Mouse (Mus musculus) left cerebral cortex, postnatal 25 days (tissue): ENCODE data around the gene Hmx1. TPM values are rescaled to one million over a fixed set of nuclear protein-coding genes. Genes with fewer than 3 reads are reported as not detected.

Source experiments
- DNase-seq, 2 experiments: peaks; one replicate each; pipeline ENCODE4 v3.0.0; 2022; ENCODE audit warnings: low spot score in 2 of 2, mixed read lengths in 1 of 2
- intact Hi-C: fragments of 180-260 bp; cut with DNase I; formaldehyde crosslinking; loops from one replicate; pipeline ENCODE4 v1.15.1; 2025
- total RNA-seq, 2 experiments: library from RNA; stranded (reverse); gene quantifications; 2 replicates each; pipeline ENCODE4 v1.2.3; 2021

Hmx1 gene
- total RNA-seq, 2 experiments from 2014 or later: not detected

DNA sequence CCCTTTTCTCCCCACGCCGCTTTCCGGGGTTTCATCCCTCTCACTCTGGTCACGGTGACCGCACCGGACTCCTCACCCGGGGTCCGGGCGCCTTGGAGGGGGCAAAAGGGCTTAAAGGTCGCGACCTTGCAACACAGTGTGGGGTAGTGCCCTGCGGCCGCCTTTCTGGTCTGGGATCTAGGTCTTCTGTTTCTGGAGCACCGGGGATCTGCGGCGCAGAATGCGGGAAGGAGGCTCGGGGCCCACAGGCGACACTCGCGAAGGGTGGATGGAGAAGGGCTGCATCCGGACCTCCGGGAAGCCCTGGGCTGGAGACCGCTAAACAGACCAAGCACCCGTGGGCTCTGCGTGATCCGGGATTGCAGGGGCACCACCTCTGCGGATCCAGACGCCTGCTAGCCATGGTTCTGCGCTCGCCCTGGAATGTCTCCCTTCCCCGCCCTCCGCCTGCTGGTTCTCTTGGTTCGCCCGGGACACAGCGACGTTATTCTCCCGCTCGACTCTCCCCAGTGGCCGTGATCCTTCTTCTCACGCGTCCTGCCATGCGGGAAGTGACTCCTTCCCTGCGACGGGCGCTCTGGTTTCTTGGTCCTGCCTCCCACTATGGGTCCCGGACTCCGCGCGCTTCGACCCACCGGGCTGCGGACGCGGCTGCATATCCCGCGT, 8.2 kb downstream of the Hmx1 start:
- intact Hi-C loops: no loop called here
- DNase-seq: no peak

DNA sequence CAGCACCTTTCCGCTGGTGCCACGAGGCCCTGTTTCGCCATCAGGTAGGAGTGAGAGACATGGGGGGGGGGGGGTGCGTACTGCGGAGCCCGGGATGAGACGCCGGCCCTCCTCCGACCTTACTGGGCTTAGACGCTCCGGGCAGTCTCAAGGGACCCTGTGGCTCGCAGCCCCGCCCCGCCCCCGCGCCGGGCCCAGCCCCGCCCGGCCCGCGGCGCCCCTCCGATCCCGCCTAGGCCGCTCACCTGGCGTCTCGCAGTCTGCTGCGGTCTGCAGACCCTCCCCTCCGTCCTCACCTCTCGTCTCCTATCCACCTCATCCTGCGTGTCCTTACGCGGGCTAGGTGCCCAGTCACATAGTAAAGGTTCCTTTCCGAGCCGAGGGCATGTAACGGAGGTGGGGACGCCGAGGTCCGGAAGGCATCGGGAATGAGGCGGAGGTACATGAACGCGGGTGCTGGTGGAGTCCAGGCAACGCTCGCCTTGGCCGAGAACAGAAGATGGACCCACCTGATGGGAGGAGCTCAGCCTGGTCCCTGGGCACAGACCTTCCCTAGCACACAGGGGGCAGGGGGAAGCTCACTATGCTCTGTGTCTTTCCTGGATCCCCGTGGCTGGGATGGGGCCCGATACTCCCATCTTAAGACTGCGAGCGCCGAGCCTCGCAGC, 8.9 kb downstream of the Hmx1 start:
- DNase-seq: no peak
- intact Hi-C loops: no loop called here

DNA sequence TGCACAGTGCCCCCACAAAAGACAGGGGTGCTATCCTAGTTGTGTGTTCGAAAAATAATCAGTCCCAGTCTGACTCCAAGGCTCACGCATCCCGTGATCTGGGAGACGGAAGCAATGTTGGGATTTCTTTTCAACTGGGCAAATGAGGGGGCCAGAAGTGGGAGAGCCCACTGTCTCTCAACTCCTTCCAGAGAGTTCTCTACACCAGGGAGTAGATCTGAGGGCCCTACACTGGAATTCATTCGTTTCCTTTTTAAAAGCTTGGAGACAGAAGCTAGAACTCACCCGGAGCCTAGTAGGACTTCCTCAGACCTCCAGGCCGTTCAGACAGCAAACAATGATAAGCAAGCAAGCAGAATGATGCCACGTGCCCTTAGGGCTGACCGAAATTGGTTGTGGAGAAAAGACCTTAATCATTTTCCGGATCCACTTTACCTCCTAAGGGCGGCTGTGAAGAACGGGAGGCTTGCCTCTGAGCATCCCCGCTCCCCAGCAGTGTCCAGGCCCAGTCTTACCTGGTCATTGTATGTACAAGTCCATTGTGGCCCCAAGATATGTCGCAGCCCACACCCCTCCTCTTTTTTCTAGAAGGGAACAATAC, 9.5 kb downstream of the Hmx1 start:
- intact Hi-C loops: no loop called here
- no peak for DNase-seq

DNA sequence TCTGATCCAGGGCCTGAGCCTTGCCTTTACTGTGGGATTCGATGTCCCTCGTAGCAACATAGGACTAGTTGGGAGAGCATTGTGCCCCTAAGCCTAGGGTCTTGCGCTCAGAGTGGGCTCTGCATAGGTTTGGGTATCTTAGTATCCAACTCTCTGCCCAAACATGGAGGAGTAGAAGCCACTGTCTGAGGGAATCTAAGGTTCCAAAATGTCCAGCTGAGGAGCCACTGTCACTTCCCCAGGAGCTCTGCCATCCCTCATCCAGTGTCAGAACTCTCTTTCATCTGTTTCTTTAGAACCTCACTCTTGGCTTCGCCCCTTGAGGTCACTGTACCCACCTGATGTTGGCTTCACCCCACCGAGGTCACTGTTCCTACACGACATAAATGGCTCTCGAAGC, 10.2 kb downstream of the Hmx1 start:
- DNase-seq: no peak
- intact Hi-C loops: no loop called here

DNA sequence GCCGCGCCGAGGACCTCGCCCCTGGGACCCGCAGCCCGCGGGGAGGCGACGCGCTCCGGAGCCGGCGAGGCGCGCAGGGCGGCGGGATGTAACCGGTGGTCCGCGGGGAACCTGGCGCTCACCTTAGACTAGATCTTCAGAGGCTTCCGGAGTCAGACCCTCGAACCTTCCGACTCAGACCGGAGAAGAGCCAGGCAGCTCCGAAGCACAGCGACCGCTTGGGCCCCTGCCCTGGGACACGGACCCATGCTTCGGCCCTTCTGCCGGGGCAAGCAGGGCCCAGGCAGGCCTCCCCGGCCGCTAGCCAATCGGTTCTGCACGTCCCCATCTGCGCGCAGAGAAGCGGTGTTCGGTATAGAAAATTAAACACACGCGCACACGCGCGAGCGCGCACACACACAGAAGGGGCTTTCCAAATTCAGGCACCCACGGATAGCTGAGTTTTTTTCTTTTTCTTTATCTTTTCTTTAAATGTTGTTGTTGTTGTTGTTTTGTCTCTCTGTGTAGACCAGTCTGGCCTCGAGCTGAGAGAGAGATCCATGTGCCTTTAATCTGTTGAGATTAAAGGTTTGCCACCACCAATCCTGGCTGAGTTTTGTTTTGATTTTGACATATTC, 10.9 kb downstream of the Hmx1 start:
- DNase-seq: no peak
- intact Hi-C loops: no loop called here

DNA sequence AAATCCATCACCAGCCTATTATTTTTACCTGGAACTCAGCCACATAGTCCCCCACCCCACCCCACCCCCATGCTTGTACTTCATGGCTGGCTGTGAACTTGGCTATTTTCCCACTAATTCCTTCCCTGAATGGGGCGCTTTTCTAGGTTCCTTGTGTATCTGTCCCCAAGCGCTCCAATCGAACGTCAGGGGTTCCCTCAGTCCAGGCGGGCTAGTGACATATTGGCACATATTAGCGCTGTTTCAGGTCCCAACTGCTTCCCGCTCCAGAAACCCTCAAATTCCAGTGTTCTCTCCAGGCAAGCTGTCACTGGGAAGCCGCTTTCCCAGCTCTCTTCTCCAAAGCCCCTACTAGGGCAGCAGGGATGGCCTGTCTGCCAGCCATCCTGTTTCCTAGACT, 12.3 kb downstream of the Hmx1 start:
- no peak for DNase-seq
- intact Hi-C loops: no loop called here

DNA sequence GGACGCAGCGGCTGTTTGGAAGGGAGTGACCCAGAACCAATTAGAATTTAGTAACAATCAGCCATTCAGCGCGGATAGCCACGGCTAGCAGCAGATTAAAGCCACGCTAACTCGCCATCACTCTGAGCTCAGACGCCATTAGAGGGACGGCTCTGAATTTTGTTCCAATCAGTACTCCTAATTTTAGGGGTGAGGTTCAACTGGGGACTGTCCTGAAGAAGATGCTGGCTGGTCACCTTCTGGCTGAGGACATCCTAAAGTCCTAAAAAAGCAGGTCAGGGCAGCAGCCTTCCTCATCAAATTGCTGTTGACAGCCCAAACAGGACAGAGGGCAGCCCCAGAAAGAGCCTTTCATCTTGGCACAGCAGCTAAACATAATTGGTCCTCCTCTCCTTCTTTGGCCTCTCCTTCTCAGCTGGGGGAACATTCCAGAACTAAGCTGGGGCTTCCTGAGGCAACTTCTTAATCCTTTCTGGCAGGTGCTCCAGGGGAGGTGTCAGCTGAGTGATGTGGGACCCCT, 18.6 kb downstream of the Hmx1 start:
- intact Hi-C loops: no loop called here

DNA sequence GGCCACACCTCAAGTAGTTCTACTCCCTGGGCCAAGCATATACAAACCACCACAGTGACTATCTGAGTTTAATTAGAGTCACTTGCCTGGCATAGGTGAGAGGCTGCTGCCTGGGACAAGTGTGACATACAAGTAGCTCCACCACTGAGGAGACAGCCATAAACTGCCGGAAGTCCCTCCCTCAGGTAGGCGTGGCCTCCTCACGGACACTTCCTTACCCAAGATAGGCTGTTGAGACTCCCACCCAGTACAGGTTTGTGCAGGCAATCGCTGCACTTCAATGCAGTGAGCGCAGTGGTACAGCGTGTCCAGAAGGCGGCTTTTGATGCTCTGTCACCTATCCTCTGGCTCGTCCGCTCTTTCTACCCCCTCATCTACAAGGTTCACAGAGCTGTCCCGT, 22.1 kb downstream of the Hmx1 start:
- no peak for DNase-seq
- intact Hi-C loops: no loop called here

More for the DNA sequence above, 18.6 kb downstream of the Hmx1 start:
- no peak for DNase-seq

DNA sequence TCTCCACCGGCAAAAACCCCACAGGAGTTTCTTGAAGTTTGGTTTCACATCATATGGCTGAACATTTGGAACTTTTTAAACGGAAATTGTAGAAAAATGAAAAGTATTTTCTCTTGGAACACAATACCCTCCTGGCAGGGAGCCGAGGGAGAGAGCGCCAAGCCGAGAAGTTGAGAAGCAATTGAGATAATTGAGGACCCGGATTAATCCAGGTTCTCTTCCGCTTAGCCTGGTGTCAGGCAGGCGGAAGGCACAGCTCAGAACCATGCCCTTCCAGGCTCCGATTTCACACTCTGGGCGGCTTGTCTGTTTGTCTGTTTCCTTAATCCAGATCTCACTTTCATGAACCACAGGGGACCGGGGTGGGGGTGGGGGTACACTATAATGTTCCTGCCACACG, 23.9 kb downstream of the Hmx1 start:
- DNase-seq: no peak
- intact Hi-C loops: no loop called here

DNA sequence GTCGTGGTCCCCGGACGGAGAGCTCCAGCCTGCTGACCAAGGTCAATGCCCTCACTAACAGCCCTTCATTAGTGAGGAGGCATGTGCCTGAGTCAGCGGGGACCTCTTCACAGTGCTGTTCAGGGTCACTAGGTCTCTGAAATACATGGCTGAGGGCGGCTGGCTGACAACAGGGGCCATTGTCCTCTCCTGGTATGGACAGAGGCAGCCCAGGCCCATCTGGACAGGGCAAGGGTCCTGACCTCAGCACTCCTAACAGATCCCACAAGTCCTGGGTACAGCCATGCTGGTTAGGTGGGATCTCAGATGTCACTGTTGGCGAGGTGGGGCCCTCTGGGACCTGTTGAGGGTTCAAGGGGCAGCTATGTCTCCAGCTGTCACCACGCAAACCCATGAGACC, 28.8 kb downstream of the Hmx1 start:
- no peak for DNase-seq
- intact Hi-C loops: no loop called here

DNA sequence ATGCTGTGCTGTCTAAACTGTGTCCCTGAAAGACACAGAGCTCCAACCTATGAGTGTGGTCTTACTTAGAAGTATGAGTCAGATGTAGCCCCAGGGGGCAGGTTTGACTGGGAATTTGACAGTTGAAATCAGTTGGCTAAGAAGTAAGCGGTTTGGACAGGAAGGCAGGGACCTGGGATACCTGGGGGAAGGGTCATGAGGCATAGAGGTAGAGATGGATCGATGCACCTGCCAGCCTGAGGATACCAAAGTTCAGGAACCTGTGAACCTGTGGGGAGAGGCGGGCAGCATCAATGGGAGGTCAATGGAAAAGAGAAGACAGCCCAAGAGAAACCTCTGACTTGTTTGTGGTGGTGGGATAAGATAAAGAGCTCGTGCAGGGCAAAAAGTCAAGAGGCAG, 32.7 kb downstream of the Hmx1 start:
- no peak for DNase-seq
- intact Hi-C loops: no loop called here

DNA sequence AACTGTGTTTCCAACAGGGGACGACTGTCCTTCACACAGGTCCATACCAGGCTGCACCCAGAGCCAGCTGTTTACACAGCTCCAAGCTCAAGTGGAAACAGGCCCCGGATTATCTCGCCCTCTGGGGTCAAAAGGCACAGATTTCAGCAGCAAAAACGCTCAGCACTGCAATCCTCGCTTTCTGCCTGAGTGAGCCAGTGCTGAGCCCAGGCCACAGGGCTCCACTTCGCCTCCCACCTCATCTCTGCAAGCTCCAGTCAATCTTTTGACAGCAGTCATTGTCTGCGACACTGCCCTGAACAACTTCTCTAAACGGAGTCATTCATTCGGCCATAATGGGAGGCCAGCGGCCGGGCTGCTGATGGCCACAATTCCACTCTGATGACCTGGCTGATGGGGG, 36.3 kb downstream of the Hmx1 start:
- DNase-seq: no peak
- intact Hi-C loops: no loop called here

DNA sequence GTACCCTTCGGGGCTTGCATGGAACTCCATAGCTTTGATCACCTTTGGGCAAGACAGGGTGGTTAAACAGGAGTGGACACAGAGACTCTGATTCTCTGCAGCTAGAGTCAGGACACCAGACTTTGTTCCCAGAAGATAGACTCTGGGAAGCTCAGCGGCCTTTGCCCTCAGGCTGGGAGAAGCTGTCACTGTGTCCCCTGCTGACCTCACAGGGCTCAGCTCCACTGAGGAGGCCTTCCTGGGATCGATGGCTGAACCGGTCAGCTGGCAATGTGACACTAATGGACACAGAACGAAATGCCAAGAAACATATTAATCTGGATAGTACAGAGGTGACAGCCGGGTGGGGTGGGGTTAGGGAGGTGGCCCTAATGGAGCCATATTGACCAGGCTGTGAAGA, 39.0 kb downstream of the Hmx1 start:
- no peak for DNase-seq
- intact Hi-C loops: no loop called here

DNA sequence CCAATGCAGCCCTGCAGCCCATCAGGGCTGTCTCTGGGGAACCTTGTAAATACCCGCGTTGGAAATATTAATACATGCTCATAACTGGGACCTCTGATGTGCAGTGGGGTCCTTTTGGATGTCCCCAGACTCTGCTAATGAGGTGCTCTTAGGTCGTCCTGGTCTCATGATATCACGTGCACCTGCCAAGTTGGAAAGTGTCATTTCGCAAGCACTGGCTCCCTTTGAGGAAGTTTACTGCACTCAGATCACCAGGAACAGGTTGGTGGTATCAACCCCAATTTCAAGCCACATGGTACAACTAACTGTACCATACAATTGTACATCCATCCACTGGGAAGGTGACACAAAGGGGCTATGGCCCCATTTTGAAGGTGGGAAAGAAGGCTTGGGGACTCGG, 39.5 kb downstream of the Hmx1 start:
- intact Hi-C loops: no loop called here
- DNase-seq: no peak

DNA sequence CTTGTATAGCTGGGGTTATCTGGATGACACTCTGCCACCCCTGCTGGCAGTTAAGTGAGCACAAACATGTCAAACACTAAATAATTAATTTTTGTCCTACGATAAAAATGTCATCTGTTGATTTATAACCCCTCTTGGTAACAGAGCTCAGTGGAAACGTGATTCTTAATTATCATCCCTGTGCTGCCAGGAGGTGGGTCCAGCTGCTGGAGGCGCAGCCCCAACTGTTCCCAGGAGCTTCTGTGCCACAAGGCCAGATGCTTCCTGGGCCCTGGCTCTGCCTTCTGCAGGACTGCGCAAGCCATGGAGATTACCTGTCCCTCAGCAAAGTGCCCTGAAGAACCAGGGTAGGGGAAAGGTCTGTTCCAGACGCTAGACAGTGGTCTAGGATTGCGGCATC, 43.2 kb downstream of the Hmx1 start:
- intact Hi-C loops: no loop called here
- DNase-seq: no peak

DNA sequence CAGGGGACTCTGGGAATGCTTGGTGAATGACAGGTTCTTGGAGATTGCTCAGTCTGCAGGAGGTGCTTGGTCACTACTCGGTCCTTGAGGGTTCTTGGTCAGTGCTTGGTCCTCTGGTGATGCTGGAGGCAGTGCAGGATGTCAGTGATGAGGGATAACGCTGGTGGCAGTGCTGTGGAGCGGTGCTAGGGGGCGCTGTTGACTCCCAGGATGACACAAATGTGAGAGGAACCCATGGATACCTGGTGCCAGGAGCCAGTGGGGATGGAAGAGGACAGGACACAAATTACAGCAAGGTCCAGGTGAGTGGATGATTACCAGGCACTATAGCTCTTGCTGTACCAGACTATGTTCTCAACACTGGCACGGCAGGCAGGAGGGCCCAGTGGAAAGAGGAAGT, 45.1 kb downstream of the Hmx1 start:
- intact Hi-C loops: no loop called here
- no peak for DNase-seq

DNA sequence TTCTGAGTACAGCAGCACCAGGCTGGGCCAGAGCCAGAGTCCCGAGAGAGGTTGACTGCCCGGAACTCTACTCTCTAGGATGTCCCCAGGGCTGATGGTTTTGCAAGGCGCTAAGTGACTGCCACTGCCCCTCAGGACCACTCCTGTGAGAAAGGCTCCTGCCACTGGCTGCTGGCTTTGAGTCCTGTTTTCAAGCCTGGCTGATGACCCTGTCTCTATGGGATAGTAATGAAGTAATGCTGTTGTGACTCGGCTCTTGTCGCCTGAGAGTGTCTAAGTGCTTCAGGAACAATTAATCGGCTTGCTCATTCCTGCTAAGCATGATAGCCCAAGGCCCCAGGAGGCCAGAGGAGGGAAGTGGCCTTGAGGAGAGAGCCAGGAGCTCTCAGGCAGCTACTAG, 45.8 kb downstream of the Hmx1 start:
- intact Hi-C loops: no loop called here
- no peak for DNase-seq

DNA sequence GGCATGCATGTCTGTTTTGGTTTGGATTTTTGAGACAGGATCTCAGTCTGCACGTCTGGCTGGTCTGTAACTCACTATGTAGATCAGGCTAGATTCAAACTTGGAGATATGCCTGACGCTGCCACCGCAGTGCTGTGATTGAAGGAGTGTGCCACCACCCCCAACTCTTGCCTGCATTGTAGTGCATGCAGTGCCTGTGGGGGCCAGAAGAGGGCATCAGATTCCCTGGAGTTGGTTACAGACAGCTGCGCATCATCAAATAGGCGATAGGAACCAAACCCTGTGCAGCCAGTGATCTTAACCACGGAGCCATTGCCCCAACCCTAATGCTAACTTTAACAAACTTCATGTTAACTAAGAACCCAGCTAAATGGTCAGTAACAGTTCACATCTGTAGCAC, 49.9 kb downstream of the Hmx1 start:
- no peak for DNase-seq
- intact Hi-C loops: no loop called here

DNA sequence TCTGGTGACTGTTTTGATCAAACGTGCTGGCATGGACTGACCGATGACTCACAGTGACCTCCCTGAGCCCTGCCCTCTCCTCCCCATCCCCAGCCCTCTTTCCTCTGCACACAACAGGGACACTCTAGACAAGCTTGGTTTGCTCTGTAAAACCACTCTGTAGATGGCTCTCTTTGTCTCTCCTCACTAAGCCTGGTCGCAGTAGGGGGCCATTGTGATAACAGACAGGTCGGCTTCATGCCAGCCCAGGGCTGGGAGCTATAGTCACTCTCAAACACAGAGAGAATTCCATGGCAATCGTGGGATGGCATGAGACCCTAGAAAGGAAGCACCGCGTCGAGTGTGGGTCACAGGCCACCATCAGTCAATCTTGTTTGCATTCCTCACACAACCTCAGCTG, 51.6 kb downstream of the Hmx1 start:
- intact Hi-C loops: no loop called here
- no peak for DNase-seq

DNA sequence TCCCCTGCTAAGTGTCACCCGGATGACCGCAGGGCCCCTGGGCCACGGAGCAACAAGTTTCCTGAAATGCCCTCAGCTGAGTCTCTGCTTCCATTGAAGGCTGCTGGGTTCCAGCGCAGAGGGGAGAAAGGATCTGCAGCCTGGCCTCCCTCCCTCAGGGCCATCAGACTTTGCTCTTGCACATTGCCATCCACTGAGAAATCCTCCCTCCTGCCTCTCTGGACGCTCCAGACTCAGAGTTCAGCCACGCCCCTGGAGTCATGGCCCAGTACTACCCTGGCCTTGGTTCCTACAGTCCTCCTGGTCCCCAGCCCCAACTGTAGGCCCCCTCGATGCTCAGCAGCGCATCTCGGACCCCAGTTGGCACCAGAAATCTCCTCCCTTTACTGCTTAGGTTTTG, 52.5 kb downstream of the Hmx1 start:
- DNase-seq: no peak
- intact Hi-C loops: no loop called here

DNA sequence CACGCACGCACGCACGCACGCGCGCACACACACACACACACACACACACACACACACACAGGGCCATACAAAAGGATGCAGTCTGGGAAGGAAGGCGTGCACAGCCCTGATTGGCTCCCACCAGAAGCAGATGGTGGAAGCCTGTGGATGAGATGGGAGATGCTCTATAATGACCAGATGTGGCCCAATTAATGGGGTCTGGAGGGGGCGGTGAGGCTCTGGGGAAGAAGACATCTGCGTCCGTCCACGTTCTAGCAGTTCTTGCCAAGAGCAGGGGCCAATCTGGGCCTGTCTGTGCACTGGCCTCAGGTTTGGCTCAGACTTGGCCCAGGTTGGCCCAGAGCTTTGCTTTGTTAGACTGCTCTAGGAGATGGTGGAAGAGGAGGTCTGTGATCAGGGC, 55.8 kb downstream of the Hmx1 start:
- DNase-seq: no peak
- intact Hi-C loops: no loop called here
